Mouse (Mus musculus) hematopoietic stem cell, adult 5-6 weeks (primary cell): Measurements from ENCODE around the gene Lrrc18. TPM values are rescaled to one million over a fixed set of nuclear protein-coding genes. Genes with fewer than 3 reads are reported as not detected.

Experiments used
- ATAC-seq, 2 experiments: fragments of 125-278 bp in 1 of 2; replicated peaks in 1 of 2; 2 replicates each; pipeline ENCODE4 v1.8.0; 2016 to 2017; ENCODE audit warnings: inconsistent platforms in 2 of 2, mild to moderate bottlenecking in 2 of 2, moderate number of reproducible peaks in 2 of 2, low read depth in 1 of 2, moderate TSS enrichment in 1 of 2; ENCODE audit not compliant: low FRiP score in 2 of 2, poor library complexity in 2 of 2, severe bottlenecking in 2 of 2, insufficient read depth in 1 of 2, low TSS enrichment in 1 of 2
- total RNA-seq: library from RNA; stranded (forward); fragments of 172-1452, 232-1000 nt; gene quantifications from 2 replicates; pipeline ENCODE4 v1.2.3, GENCODE M21; 2017

Lrrc18 gene
- total RNA-seq, 1 experiment from 2014 or later, result not detected

- ATAC-seq, result no peak
Observed at GRCm38 (mm10) chr14:33030849-33031248, 39.7 kb downstream of the Lrrc18 start.

- no peak for ATAC-seq
Observed at GRCm38 (mm10) chr14:33033424-33033823, 42.2 kb downstream of the Lrrc18 start.

DNA sequence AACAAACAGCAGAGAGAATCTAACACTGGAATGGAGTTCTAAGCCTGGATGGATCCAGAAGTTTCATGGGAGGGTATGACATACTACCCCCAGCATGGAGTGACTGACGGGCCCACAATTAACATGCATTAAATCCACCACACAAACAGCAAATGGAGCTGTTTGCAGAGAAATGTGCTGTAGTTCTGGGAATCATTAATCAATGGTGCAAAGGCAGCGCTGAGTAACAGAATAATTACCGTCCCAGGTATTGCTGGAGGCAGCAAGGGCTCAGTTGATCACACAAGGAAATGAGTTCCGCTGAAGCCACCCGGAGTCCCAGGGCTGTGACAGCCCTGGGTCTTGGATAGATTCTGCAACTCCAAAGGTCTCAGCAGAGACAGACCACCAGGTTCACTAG is 44.2 kb downstream of the Lrrc18 start:
- no peak for ATAC-seq

GRCm38 (mm10) chr14:33036811-33037210 is 45.6 kb downstream of the Lrrc18 start:
- ATAC-seq, result no peak

DNA sequence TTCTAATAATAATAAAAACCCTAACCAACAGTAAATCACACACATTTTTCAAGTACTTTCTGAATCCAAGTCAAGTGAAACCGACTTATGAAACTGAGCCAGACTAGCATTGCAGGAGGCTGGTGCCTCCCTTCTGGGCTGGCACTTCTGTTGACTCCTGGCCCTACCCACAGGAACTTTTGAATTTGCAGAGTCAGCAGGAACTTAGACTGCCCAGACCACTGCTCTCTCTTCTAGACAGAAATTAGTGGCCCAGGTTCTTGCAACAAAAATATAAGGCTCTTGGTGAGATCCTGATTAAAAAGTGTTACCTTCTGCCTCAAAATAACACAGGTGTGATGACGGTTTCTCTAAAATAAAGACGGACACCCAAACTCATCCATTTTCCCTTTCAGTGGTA is 54.0 kb downstream of the Lrrc18 start:
- ATAC-seq, result no peak

DNA sequence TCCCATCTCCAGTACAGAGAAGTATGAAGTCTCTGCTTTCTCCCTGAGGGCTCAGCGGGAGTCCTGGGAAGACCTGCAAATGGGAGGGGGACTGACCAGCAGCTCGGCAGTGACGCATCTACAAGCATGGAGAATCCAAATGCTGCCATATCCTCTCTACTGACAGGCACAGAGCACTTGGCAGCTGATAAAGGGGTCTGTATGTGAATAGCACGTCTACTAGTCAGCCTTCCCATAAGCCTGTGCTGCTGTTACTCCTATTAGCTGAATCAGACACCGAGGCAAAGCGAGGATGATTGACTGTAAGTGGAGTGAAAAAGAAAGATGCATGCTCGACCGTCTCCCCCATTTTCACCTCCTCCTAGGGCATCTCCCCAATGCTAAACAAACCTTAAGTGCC is 62.3 kb downstream of the Lrrc18 start:
- ATAC-seq, result no peak

- ATAC-seq, result no peak
Observed at GRCm38 (mm10) chr14:33058881-33059660, 67.9 kb downstream of the Lrrc18 start.

- no peak for ATAC-seq
Observed at GRCm38 (mm10) chr14:33062996-33063395, 71.8 kb downstream of the Lrrc18 start.

Other genes with a start within 250 kb of the Lrrc18 start
- gene Tmem273, start 205.4 kb upstream of the Lrrc18 start, total RNA-seq, result 15.3 and 31.4 TPM in 2 replicates
- gene Fam170b, start 157.4 kb upstream of the Lrrc18 start, total RNA-seq, result not detected in 2 replicates
- gene Vstm4, start 134.6 kb upstream of the Lrrc18 start, total RNA-seq, result 0.06 and 0.30 TPM in 2 replicates
- gene Wdfy4, start 194.1 kb downstream of the Lrrc18 start, total RNA-seq, result 58.7 and 94.4 TPM in 2 replicates
- gene Arhgap22, start 222.6 kb downstream of the Lrrc18 start, total RNA-seq, result 0.50 TPM in 1 of 2 replicates, not detected in the other